Mouse (Mus musculus): Measurements from ENCODE around the gene Srms.

- TF ChIP-seq POLR2A (IDR thresholded peaks at IDR 0.05; ENCODE audit: low read depth, low read length) (no peak), CTCF (conservative IDR thresholded peaks at IDR 0.05; ENCODE audit: insufficient read depth, insufficient read length, low read depth, low read length) (no peak)
Measured at GRCm38 (mm10) chr2:181159771-181160170, 53.2 kb downstream of the Srms start.
